Mouse (Mus musculus) E14TG2a.4 (cell line): ENCODE data around the gene Efna5.

Source experiments
- H3K27me3 ChIP-seq: 2 replicates; pipeline ENCODE4 v1.6.1; 2014; ENCODE audit warnings: low read length, control low read depth; ENCODE audit not compliant: insufficient read depth
- H3K36me3 ChIP-seq: 2 replicates; pipeline ENCODE4 v1.6.1; 2014; ENCODE audit warnings: low read length, control low read depth; ENCODE audit not compliant: insufficient read depth
- H3K4me1 ChIP-seq: replicated peaks from 2 replicates; pipeline ENCODE4 v1.6.1; 2014; ENCODE audit warnings: low read depth, low read length, control low read depth
- H3K4me3 ChIP-seq: replicated peaks from 2 replicates; pipeline ENCODE4 v1.5.1; 2014; ENCODE audit warnings: mild to moderate bottlenecking, low read length
- H3K9me3 ChIP-seq: 2 replicates; pipeline ENCODE4 v1.6.1; 2014; ENCODE audit warnings: low read length, control low read depth
- CTCF ChIP-seq: conservative IDR thresholded peaks from 2 replicates; pipeline ENCODE4 v1.5.1; 2014; ENCODE audit warnings: low read length
- NANOG ChIP-seq: IDR thresholded peaks from 2 replicates; pipeline ENCODE4 v1.6.1; 2014; ENCODE audit warnings: borderline replicate concordance, low read length, mixed read lengths
- POU5F1 ChIP-seq: IDR thresholded peaks from 2 replicates; pipeline ENCODE4 v1.6.1; 2014; ENCODE audit warnings: low read length, borderline replicate concordance

The Efna5 gene

DNA sequence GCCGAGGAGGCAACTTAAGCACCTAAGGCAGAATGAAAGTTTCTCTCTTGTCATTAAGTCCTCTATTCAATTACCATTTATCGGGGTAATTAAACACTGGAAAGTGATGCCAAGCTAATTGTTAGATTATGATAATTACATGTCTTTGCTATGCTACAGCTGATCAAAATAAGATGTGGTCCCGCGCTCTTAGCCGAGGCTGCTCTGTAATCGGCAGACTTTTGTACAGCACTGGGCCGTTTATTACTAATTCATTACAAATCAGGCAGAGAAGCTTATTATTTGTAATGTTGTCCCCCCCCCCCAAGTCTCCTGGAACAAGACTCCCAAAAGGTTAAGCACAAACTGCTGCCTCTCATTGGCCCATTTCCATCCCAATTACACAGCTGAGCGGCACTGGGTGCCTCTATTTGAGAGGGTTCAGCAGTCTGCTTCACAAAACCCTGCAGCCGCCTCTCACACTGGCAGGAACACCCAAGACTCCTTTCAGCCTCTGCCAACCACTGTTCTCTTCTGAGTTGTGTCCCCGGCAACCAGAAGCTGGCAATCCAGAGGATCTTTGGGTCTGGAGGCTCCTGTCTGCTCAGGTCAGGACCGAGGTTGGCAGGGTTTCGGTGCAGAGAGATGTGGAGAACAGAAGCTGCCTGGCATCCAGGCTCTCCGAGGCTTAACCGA is 221.5 kb downstream of the Efna5 start:
- Histone ChIP-seq H3K36me3 (no peaks in the 10 kb centered on the region), H3K4me3 (no peak overlapping the region)
- TF ChIP-seq CTCF (no peak), POU5F1 (no peak)

DNA sequence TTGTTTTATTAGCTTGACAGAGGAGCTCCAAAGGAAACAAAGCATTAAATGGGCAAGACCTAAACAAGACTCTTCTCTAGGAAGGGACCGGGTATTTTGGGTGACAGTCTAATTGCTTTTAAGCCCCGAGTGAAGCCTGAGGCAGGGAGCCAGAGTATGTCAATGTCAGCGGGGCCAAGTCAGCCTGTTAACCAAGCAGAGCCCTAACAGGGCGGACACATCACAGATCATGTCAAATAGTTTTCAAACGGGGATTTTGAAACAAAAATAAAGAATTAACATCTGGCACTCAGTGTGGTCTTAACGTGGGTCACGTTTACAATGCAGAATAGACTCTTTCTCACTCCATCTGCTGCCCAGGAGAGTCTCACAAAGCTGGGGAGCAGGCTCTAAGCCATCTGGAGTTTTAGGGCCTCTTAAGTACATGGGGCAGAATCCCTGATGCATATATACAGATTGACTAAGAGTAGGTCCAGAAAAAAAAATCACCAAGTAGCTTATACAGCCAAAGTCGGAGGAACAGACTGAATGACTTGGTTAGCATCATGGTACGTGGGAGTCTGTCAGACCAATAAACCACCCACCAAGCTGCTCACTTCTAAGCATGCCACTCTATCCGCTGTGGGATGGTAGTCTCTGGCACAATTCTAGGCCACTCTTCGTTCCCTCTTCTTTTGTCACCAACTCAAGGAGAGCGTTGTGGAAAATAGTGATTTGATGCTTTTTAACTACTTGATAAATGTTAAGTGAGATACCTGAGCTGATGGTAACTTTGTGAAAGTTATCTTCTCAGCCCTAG is 223.1 kb downstream of the Efna5 start:
- no peak for TF ChIP-seq POU5F1
- TF ChIP-seq NANOG: no peak
- TF ChIP-seq CTCF: no peak
- no peaks in the 10 kb centered on the region for H3K27me3 ChIP-seq
- no peaks in the 10 kb centered on the region for H3K4me1 ChIP-seq
- no peak overlapping the region for H3K4me3 ChIP-seq
- no peaks in the 10 kb centered on the region for H3K9me3 ChIP-seq
- H3K36me3 ChIP-seq: no peaks in the 10 kb centered on the region

More for the DNA sequence above, 221.5 kb downstream of the Efna5 start:
- Histone ChIP-seq H3K27me3 (no peaks in the 10 kb centered on the region), H3K9me3 (no peaks in the 10 kb centered on the region), H3K4me1 (no peaks in the 10 kb centered on the region)

GRCm38 (mm10) chr17:62657051-62657450 is 224.1 kb downstream of the Efna5 start:
- no peaks in the 10 kb centered on the region for H3K4me1 ChIP-seq
- H3K9me3 ChIP-seq: no peaks in the 10 kb centered on the region
- H3K27me3 ChIP-seq: no peaks in the 10 kb centered on the region
- H3K4me3 ChIP-seq: no peak overlapping the region
- no peaks in the 10 kb centered on the region for H3K36me3 ChIP-seq
- TF ChIP-seq POU5F1 (no peak), NANOG (no peak), CTCF (no peak)

- TF ChIP-seq POU5F1 (no peak), CTCF (no peak), NANOG (no peak)
Measured at GRCm38 (mm10) chr17:62656591-62656990, 224.5 kb downstream of the Efna5 start.

GRCm38 (mm10) chr17:62655819-62656355 is 225.2 kb downstream of the Efna5 start:
- H3K9me3 ChIP-seq: no peaks in the 10 kb centered on the region
- H3K36me3 ChIP-seq: no peaks in the 10 kb centered on the region
- H3K4me1 ChIP-seq: no peaks in the 10 kb centered on the region
- H3K27me3 ChIP-seq: no peaks in the 10 kb centered on the region
- TF ChIP-seq NANOG: no peak
- no peak for TF ChIP-seq CTCF
- TF ChIP-seq POU5F1: no peak
- H3K4me3 ChIP-seq: no peak overlapping the region

More at GRCm38 (mm10) chr17:62656591-62656990, 224.5 kb downstream of the Efna5 start:
- H3K9me3 ChIP-seq: no peaks in the 10 kb centered on the region
- no peaks in the 10 kb centered on the region for H3K36me3 ChIP-seq
- H3K4me1 ChIP-seq: no peaks in the 10 kb centered on the region
- H3K4me3 ChIP-seq: no peak overlapping the region
- no peaks in the 10 kb centered on the region for H3K27me3 ChIP-seq

- no peaks in the 10 kb centered on the region for H3K9me3 ChIP-seq
- H3K36me3 ChIP-seq: no peaks in the 10 kb centered on the region
- H3K4me1 ChIP-seq: no peaks in the 10 kb centered on the region
- TF ChIP-seq CTCF: no peak
- no peaks in the 10 kb centered on the region for H3K27me3 ChIP-seq
- H3K4me3 ChIP-seq: no peak overlapping the region
Measured at GRCm38 (mm10) chr17:62652451-62652850, 228.7 kb downstream of the Efna5 start.

GRCm38 (mm10) chr17:62651696-62652095 is 229.4 kb downstream of the Efna5 start:
- H3K27me3 ChIP-seq: no peaks in the 10 kb centered on the region
- H3K36me3 ChIP-seq: no peaks in the 10 kb centered on the region
- H3K9me3 ChIP-seq: no peaks in the 10 kb centered on the region
- H3K4me3 ChIP-seq: no peak overlapping the region
- TF ChIP-seq POU5F1 (no peak), NANOG (no peak), CTCF (no peak)
- no peaks in the 10 kb centered on the region for H3K4me1 ChIP-seq

- TF ChIP-seq POU5F1 (no peak), NANOG (no peak), CTCF (no peak)
- Histone ChIP-seq H3K9me3 (no peaks in the 10 kb centered on the region), H3K4me1 (no peaks in the 10 kb centered on the region), H3K4me3 (no peak overlapping the region), H3K27me3 (no peaks in the 10 kb centered on the region), H3K36me3 (no peaks in the 10 kb centered on the region)
Measured at GRCm38 (mm10) chr17:62649293-62649950, 231.7 kb downstream of the Efna5 start.
